Mouse (Mus musculus) liver, embryonic 12.5 days (tissue): Measurements from ENCODE around the gene Zbtb7a. TPM values are rescaled to one million over a fixed set of nuclear protein-coding genes. Genes with fewer than 3 reads are reported as not detected.

ENCODE experiments used
- ATAC-seq: fragments of 200-750 bp; cut with Nextera tagmentation; 2 replicates; pipeline ENCODE4 v1.8.0; 2017; ENCODE audit warnings: moderate number of reproducible peaks, mild to moderate bottlenecking, moderate library complexity
- H3K27ac ChIP-seq: fragments of 300-500 bp; sonication (generic); 2 replicates; pipeline ENCODE4 v1.5.1; 2016; ENCODE audit warnings: mild to moderate bottlenecking
- H3K27me3 ChIP-seq: fragments of 300-500 bp; sonication (generic); replicated peaks from 2 replicates; pipeline ENCODE4 v1.6.1; 2016; ENCODE audit warnings: mild to moderate bottlenecking, moderate library complexity
- H3K36me3 ChIP-seq: fragments of 300-500 bp; sonication (generic); 2 replicates; pipeline ENCODE4 v1.6.1; 2016; ENCODE audit warnings: mild to moderate bottlenecking, moderate library complexity
- H3K4me1 ChIP-seq: fragments of 300-500 bp; sonication (generic); 2 replicates; pipeline ENCODE4 v1.6.1; 2016
- H3K4me2 ChIP-seq: fragments of 300-500 bp; sonication (generic); 2 replicates; pipeline ENCODE4 v1.6.1; 2016; ENCODE audit warnings: mild to moderate bottlenecking, moderate library complexity
- H3K4me3 ChIP-seq: fragments of 300-500 bp; sonication (generic); 2 replicates; pipeline ENCODE4 v1.5.1; 2016; ENCODE audit warnings: mild to moderate bottlenecking, moderate library complexity
- H3K9ac ChIP-seq: fragments of 300-500 bp; sonication (generic); 2 replicates; pipeline ENCODE4 v1.6.1; 2016; ENCODE audit warnings: mild to moderate bottlenecking, moderate library complexity
- H3K9me3 ChIP-seq: fragments of 300-500 bp; sonication (generic); replicated peaks from 2 replicates; pipeline ENCODE4 v1.6.1; 2016; ENCODE audit warnings: mild to moderate bottlenecking, moderate library complexity
- WGBS: fragments of 180-500 bp; shearing (Covaris S2); methylation state at CpG from one replicate; pipeline ENCODE4 v1.1.7; 2016; ENCODE audit not compliant: insufficient replicate concordance; 5-methylcytosine and 5-hydroxymethylcytosine counted together
- polyA plus RNA-seq: library from polyadenylated mRNA; unstranded; fragments of >200 nt; fragmentation: Nextera tagmentation; extraction: Ambion mirVana; gene quantifications from 2 replicates; pipeline ENCODE4 v1.2.1, GENCODE M21; 2016

The Zbtb7a gene
- polyA plus RNA-seq, 1 experiment from 2014 or later = 74.0 TPM

- no peak for ATAC-seq
- Histone ChIP-seq H3K9me3 (no peaks in the 10 kb centered on the region), H3K9ac (no peak overlapping the region), H3K4me3 (no peak overlapping the region), H3K27me3 (no peaks in the 10 kb centered on the region), H3K36me3 (peaks cover 91% of the 10 kb centered on the region), H3K4me1 (peaks cover 28% of the 10 kb centered on the region), H3K4me2 (no peak overlapping the region), H3K27ac (no peak overlapping the region)
- 84% methylated on average over 7 of the region's 7 CpGs for WGBS
These were observed 14.4 kb upstream of the Zbtb7a start for GRCm38 (mm10) chr10:81120650-81121049.

GRCm38 (mm10) chr10:81122889-81123288 is 12.1 kb upstream of the Zbtb7a start:
- WGBS = 59% methylated on average over 2 of the region's 2 CpGs
- Histone ChIP-seq H3K4me1 (peaks cover 36% of the 10 kb centered on the region), H3K27me3 (no peaks in the 10 kb centered on the region), H3K36me3 (peaks cover 71% of the 10 kb centered on the region), H3K27ac (peak overlapping the region; percentile 58), H3K4me2 (no peak overlapping the region), H3K9ac (peak overlapping the region; percentile 42; the same call in 1 of the 2 replicates), H3K9me3 (no peaks in the 10 kb centered on the region), H3K4me3 (no peak overlapping the region)
- ATAC-seq = peak; percentile 60

- no peak overlapping the region for H3K4me2 ChIP-seq
- H3K9me3 ChIP-seq = no peaks in the 10 kb centered on the region
- no peak for ATAC-seq
- H3K36me3 ChIP-seq = peaks cover 65% of the 10 kb centered on the region
- no peaks in the 10 kb centered on the region for H3K27me3 ChIP-seq
- peaks cover 42% of the 10 kb centered on the region for H3K4me1 ChIP-seq
- no peak overlapping the region for H3K4me3 ChIP-seq
- peak overlapping the region; percentile 16; the same call in 1 of the 2 replicates for H3K27ac ChIP-seq
- 72% methylated on average over 11 of the region's 11 CpGs for WGBS
- H3K9ac ChIP-seq = no peak overlapping the region
These were observed 11.5 kb upstream of the Zbtb7a start for GRCm38 (mm10) chr10:81123500-81123899.

GRCm38 (mm10) chr10:81134181-81134587 is 836 bp upstream of the Zbtb7a start:
- Histone ChIP-seq H3K4me3 (peak overlapping the region; percentile 99), H3K36me3 (peaks cover 9% of the 10 kb centered on the region), H3K27me3 (no peaks in the 10 kb centered on the region), H3K27ac (peak overlapping the region; percentile 99), H3K4me2 (peak overlapping the region; percentile 94), H3K9ac (peak overlapping the region; percentile 99), H3K9me3 (no peaks in the 10 kb centered on the region), H3K4me1 (peaks cover 51% of the 10 kb centered on the region)
- 3% methylated on average over 16 of the region's 16 CpGs for WGBS
- peak; percentile 9 for ATAC-seq

- H3K9ac ChIP-seq = peak overlapping the region; percentile 99
- ATAC-seq = peak; percentile 77
- H3K4me1 ChIP-seq = peaks cover 56% of the 10 kb centered on the region
- no peaks in the 10 kb centered on the region for H3K27me3 ChIP-seq
- H3K4me2 ChIP-seq = peak overlapping the region; percentile 94
- peak overlapping the region; percentile 99 for H3K4me3 ChIP-seq
- WGBS = 1% methylated on average over 71 of the region's 86 CpGs
- peaks cover 27% of the 10 kb centered on the region for H3K36me3 ChIP-seq
- H3K27ac ChIP-seq = peak overlapping the region; percentile 99
- no peaks in the 10 kb centered on the region for H3K9me3 ChIP-seq
These were observed 1.0 kb downstream of the Zbtb7a start for GRCm38 (mm10) chr10:81135831-81136705.

GRCm38 (mm10) chr10:81136706-81137231 is 1.7 kb downstream of the Zbtb7a start:
- WGBS = 1% methylated on average over 45 of the region's 50 CpGs
- no peak for ATAC-seq

GRCm38 (mm10) chr10:81137252-81138130 is 2.5 kb downstream of the Zbtb7a start:
- peak; percentile 78 for ATAC-seq
- H3K9ac ChIP-seq = peak overlapping the region; percentile 99
- peaks cover 70% of the 10 kb centered on the region for H3K4me1 ChIP-seq
- WGBS = 2% methylated on average over 68 of the region's 89 CpGs
- H3K27me3 ChIP-seq = no peaks in the 10 kb centered on the region
- peaks cover 42% of the 10 kb centered on the region for H3K36me3 ChIP-seq
- peak overlapping the region; percentile 99 for H3K4me2 ChIP-seq
- peak overlapping the region; percentile 99 for H3K27ac ChIP-seq
- peak overlapping the region; percentile 99 for H3K4me3 ChIP-seq
- H3K9me3 ChIP-seq = no peaks in the 10 kb centered on the region

More at GRCm38 (mm10) chr10:81136706-81137231, 1.7 kb downstream of the Zbtb7a start:
- H3K36me3 ChIP-seq = peaks cover 34% of the 10 kb centered on the region
- no peaks in the 10 kb centered on the region for H3K27me3 ChIP-seq
- H3K27ac ChIP-seq = peak overlapping the region; percentile 99
- H3K4me1 ChIP-seq = peaks cover 63% of the 10 kb centered on the region
- peak overlapping the region; percentile 99 for H3K4me3 ChIP-seq
- H3K9ac ChIP-seq = peak overlapping the region; percentile 99
- no peaks in the 10 kb centered on the region for H3K9me3 ChIP-seq
- peak overlapping the region; percentile 94 for H3K4me2 ChIP-seq

GRCm38 (mm10) chr10:81138131-81138782 is 3.2 kb downstream of the Zbtb7a start:
- Histone ChIP-seq H3K36me3 (peaks cover 49% of the 10 kb centered on the region), H3K4me3 (peak overlapping the region; percentile 99), H3K9me3 (no peaks in the 10 kb centered on the region), H3K9ac (peak overlapping the region; percentile 95), H3K27me3 (no peaks in the 10 kb centered on the region), H3K4me1 (peaks cover 75% of the 10 kb centered on the region), H3K27ac (peak overlapping the region; percentile 89), H3K4me2 (peak overlapping the region; percentile 99)
- 2% methylated on average over 22 of the region's 24 CpGs for WGBS
- ATAC-seq = no peak

- Histone ChIP-seq H3K27ac (peak overlapping the region; percentile 89), H3K27me3 (no peaks in the 10 kb centered on the region), H3K9ac (peak overlapping the region; percentile 95), H3K4me3 (peak overlapping the region; percentile 99), H3K36me3 (peaks cover 57% of the 10 kb centered on the region), H3K4me1 (peaks cover 74% of the 10 kb centered on the region), H3K4me2 (peak overlapping the region; percentile 99), H3K9me3 (no peaks in the 10 kb centered on the region)
- 52% methylated on average over 11 of the region's 11 CpGs for WGBS
- no peak for ATAC-seq
These were observed 4.0 kb downstream of the Zbtb7a start for GRCm38 (mm10) chr10:81138821-81139528.

GRCm38 (mm10) chr10:81139529-81139846 is 4.5 kb downstream of the Zbtb7a start:
- H3K4me3 ChIP-seq = peak overlapping the region; percentile 99
- H3K27ac ChIP-seq = peak overlapping the region; percentile 89
- WGBS = 49% methylated on average over 4 of the region's 4 CpGs
- H3K9ac ChIP-seq = peak overlapping the region; percentile 95
- ATAC-seq = no peak
- no peaks in the 10 kb centered on the region for H3K27me3 ChIP-seq
- H3K4me2 ChIP-seq = peak overlapping the region; percentile 99
- peaks cover 62% of the 10 kb centered on the region for H3K36me3 ChIP-seq
- H3K9me3 ChIP-seq = no peaks in the 10 kb centered on the region
- H3K4me1 ChIP-seq = peaks cover 73% of the 10 kb centered on the region

- H3K4me1 ChIP-seq = peaks cover 73% of the 10 kb centered on the region
- peak overlapping the region; percentile 99 for H3K4me3 ChIP-seq
- ATAC-seq = no peak
- H3K9me3 ChIP-seq = no peaks in the 10 kb centered on the region
- 33% methylated on average over 8 of the region's 8 CpGs for WGBS
- H3K27me3 ChIP-seq = no peaks in the 10 kb centered on the region
- peak overlapping the region; percentile 89 for H3K27ac ChIP-seq
- peaks cover 67% of the 10 kb centered on the region for H3K36me3 ChIP-seq
- peak overlapping the region; percentile 99 for H3K4me2 ChIP-seq
- H3K9ac ChIP-seq = peak overlapping the region; percentile 95
These were observed 5.0 kb downstream of the Zbtb7a start for GRCm38 (mm10) chr10:81140005-81140404.
